Comparison of ENCODE assay signal across 21 mouse cellular contexts in genomic region chr7:82240424-82241240, GRCm38 (mm10).
DNase-seq lines count a peak whose midpoint lies in the region; ATAC-seq lines count a peak whose summit lies in the region.
"Had no signal": no experiment of that assay in that cellular context is flagged by ENCODE, and none has a peak within 500 bp of the region (broad histone marks: within the 10 kb centered on the region; RNA-seq: fewer than 3 reads in every experiment).

No protein-coding gene starts in this region.

- no peaks in the 10 kb centered on the region for H3K9me3 ChIP-seq in midbrain, embryonic 10.5 days (replicated peaks)
- H3K9me3 ChIP-seq: forebrain, embryonic 13.5 days; hindbrain, embryonic 13.5 days; liver, embryonic 13.5 days; neural tube, embryonic 13.5 days had no signal

- ATAC-seq in frontal cortex, adult (ENCODE audit: low TSS enrichment) = peak; percentile 87
- ATAC-seq: forebrain, embryonic 13.5 days; intestine, embryonic 16.5 days had no signal

- H3K4me3 ChIP-seq in midbrain, embryonic 10.5 days = no peak overlapping the region
- H3K4me3 ChIP-seq: forebrain, embryonic 13.5 days; hindbrain, embryonic 13.5 days; left cerebral cortex, adult 2 months; liver, embryonic 13.5 days; neural tube, embryonic 13.5 days had no signal

- WGBS in midbrain, embryonic 10.5 days = 83% methylated on average over 8 of the region's 8 CpGs

- H3K27me3 ChIP-seq in midbrain, embryonic 10.5 days (ENCODE audit: low read depth, poor library complexity, severe bottlenecking) = no peaks in the 10 kb centered on the region
- H3K27me3 ChIP-seq: CH12.LX; forebrain, embryonic 13.5 days; hindbrain, embryonic 13.5 days; liver, embryonic 13.5 days; neural tube, embryonic 13.5 days had no signal

- no peaks in the 10 kb centered on the region for H3K36me3 ChIP-seq in midbrain, embryonic 10.5 days
- H3K36me3 ChIP-seq: hindbrain, embryonic 13.5 days; liver, embryonic 13.5 days; neural tube, embryonic 13.5 days had no signal

- peaks cover 5% of the 10 kb centered on the region for H3K4me1 ChIP-seq in midbrain, embryonic 10.5 days
- H3K4me1 ChIP-seq: forebrain, embryonic 13.5 days; hindbrain, embryonic 13.5 days; liver, embryonic 13.5 days; neural tube, embryonic 13.5 days had no signal

- no peak overlapping the region for H3K27ac ChIP-seq in midbrain, embryonic 10.5 days (replicated peaks)
- H3K27ac ChIP-seq: forebrain, embryonic 13.5 days; hindbrain, embryonic 13.5 days; left cerebral cortex, adult 2 months; liver, embryonic 13.5 days; neural tube, embryonic 13.5 days had no signal

- DNase-seq in frontal cortex, postnatal 14 days (ENCODE audit: low spot score in 2 of 2) = no peak
- DNase-seq in CD4-positive helper T cell, adult 2 months (ENCODE audit: low read depth, low spot score) = peak; percentile 35
- peak; percentile 39 for DNase-seq in induced T-regulatory cell, adult 2 months (ENCODE audit: low read depth)
- peak; percentile 43 to 56 for DNase-seq in thymus, postnatal 10 days (ENCODE audit: low spot score in 2 of 2)
- no peak for DNase-seq in yolk sac, embryonic 10.5 days (ENCODE audit: low spot score)
- DNase-seq in midbrain, embryonic 10.5 days (ENCODE audit: low spot score) = no peak
- no peak for DNase-seq in embryo, embryonic 11 days
- DNase-seq: adrenal gland, postnatal 36 days; cerebellum, adult 18-20 months; gastrocnemius, postnatal 25 days; kidney, postnatal 14 days; liver, embryonic 13.5 days; lung, embryonic 14.5 days; lung, postnatal 4 days had no signal

Comparison
In these comparisons a context has a peak if more than half of its experiments do, and no peak if none do; other contexts are left out.
1. DNase-seq: peak in CD4-positive helper T cell, adult 2 months (single experiment), induced T-regulatory cell, adult 2 months (single experiment) and thymus, postnatal 10 days (2 of 2); none in frontal cortex, postnatal 14 days (0 of 2), yolk sac, embryonic 10.5 days (single experiment), midbrain, embryonic 10.5 days (single experiment) and embryo, embryonic 11 days (single experiment).